Mouse (Mus musculus): ENCODE measurements around the gene Crebzf.

Gene Crebzf

GRCm38 (mm10) chr7:90482607-90483006, 40.1 kb downstream of the Crebzf start:
- no peak for DNase-seq
